Mouse (Mus musculus): ENCODE results near the gene Jup.
"Not testable (repeated sequence)": the region's sequence is repeated elsewhere in the genome, so short reads cannot be mapped to it uniquely, and the experiment has no call there.

DNA sequence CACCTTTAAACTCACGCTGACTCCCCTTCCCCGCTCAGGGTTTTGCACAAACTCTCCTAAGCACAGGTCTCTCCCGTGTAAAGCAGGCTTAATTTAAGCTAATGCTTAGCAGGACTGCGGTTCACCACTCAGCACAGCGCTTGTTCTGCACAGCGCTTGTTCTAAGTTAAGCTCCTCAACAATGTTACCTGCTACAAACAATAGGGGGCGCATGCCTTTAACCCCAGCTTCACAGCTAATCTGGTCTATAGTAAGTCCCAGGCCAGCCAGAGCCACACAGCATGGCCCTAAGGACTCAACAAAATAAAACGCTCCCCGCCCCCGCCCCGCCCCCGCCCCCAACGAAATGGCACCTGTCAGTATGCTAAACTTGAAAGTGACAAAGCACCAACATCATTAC, 36.5 kb downstream of the Jup start:
- not testable (repeated sequence) for TF ChIP-seq EP300, CTCF (IDR thresholded peaks at IDR 0.05)
